ENCODE assay signal across 8 mouse cellular contexts in the genomic region with DNA sequence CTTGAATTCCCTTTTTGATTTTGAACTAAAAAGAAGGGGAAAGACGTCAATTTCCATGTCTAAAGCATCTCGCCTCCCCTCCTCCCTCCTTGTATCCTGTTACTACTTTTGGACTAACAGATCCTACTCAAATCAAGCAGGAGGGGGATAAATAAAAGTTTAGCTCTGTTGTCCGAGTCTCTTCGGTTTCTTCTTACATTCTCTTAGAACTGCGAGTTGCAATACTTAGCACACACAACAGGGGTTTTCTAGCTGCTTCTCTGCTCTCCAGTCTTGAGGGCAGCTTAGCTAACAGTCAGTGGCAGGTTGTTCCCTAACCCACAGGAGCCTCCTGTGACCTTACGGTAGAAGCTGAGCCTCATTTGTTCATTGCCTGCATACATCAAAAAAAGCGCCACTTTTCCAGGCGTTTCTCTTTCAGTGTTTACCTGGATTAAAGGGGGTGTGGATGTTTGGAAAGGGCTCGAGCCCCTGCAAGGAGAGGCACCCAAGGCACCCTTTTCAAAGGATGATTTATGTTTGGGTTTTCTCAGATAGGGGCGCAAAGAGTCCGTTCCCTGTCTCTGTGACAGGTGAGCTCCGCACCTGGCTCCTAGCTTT.
DNase-seq lines count a peak whose midpoint lies in the region; ATAC-seq and TF ChIP-seq lines count a peak whose summit lies in the region.

No protein-coding gene starts in this region.

- peak; percentile 16 for DNase-seq in kidney, adult 18-20 months
- DNase-seq in kidney, adult 11 months, result no peak
- DNase-seq in limb, embryonic 14.5 days (ENCODE audit: low spot score), result peak; percentile 64
- DNase-seq in neural tube, embryonic 10.5 days (ENCODE audit: extremely low spot score, low spot score), result peak; percentile 27
- DNase-seq in thymus, adult 18-20 months, result no peak
- DNase-seq in c-Kit-positive CD71-positive TER-119-positive erythroid progenitor cells, embryonic 14.5 days (ENCODE audit: low spot score), result no peak

- peak overlapping the region; percentile 88 for H3K9ac ChIP-seq in heart, embryonic 16.5 days (ENCODE audit: low read length)
- H3K9ac ChIP-seq in limb, embryonic 14.5 days (ENCODE audit: low read depth, low read length, severe bottlenecking), result peak overlapping the region; percentile 67

- H3K9me3 ChIP-seq in heart, embryonic 16.5 days (replicated peaks; ENCODE audit: control insufficient read depth, low read length), result no peaks in the 10 kb centered on the region
- no peaks in the 10 kb centered on the region for H3K9me3 ChIP-seq in limb, embryonic 14.5 days (ENCODE audit: control insufficient read depth, low read length)

- no peaks in the 10 kb centered on the region for H3K4me1 ChIP-seq in cortical plate, adult 2 months (ENCODE audit: control insufficient read depth, insufficient read depth, low read length)
- peaks cover 13% of the 10 kb centered on the region for H3K4me1 ChIP-seq in heart, embryonic 16.5 days (ENCODE audit: control insufficient read depth, insufficient read depth, low read length)
- H3K4me1 ChIP-seq in limb, embryonic 14.5 days (ENCODE audit: control insufficient read depth, insufficient read depth, low read length), result peaks cover 40% of the 10 kb centered on the region

- peak overlapping the region; percentile 32; the same call in 1 of the 2 replicates for H3K4me3 ChIP-seq in cortical plate, adult 2 months (ENCODE audit: insufficient read depth, low read length)
- H3K4me3 ChIP-seq in heart, embryonic 16.5 days (ENCODE audit: low read length), result peak overlapping the region; percentile 75
- H3K4me3 ChIP-seq in limb, embryonic 14.5 days (replicated peaks; ENCODE audit: low read length), result peak overlapping the region; percentile 52

- no peak for ATAC-seq in heart, embryonic 16.5 days (replicated peaks; ENCODE audit: extremely low read depth, insufficient read depth, low FRiP score)
- peak; percentile 5; the same call in 1 of the 2 replicates for ATAC-seq in limb, embryonic 14.5 days (ENCODE audit: low FRiP score, low read depth)

- 17% methylated on average over 12 of the region's 12 CpGs for WGBS in heart, embryonic 16.5 days
- 8% methylated on average over 12 of the region's 12 CpGs for WGBS in limb, embryonic 14.5 days

- H3K36me3 ChIP-seq in heart, embryonic 16.5 days (ENCODE audit: control insufficient read depth, insufficient read depth), result no peaks in the 10 kb centered on the region
- no peaks in the 10 kb centered on the region for H3K36me3 ChIP-seq in limb, embryonic 14.5 days (ENCODE audit: control insufficient read depth, insufficient read depth, low read length)

- no peak for TF ChIP-seq POLR2A in cortical plate, adult 2 months (IDR thresholded peaks at IDR 0.05; ENCODE audit: extremely low read depth, insufficient read depth, low read length)
- no peak for TF ChIP-seq POLR2A in limb, embryonic 14.5 days (IDR thresholded peaks at IDR 0.05; ENCODE audit: borderline replicate concordance, extremely low read depth, insufficient read depth, insufficient read length)

- H3K27me3 ChIP-seq in heart, embryonic 16.5 days (ENCODE audit: control insufficient read depth, insufficient read depth, low read length), result 0 out of 2 replicates have a peak, but pooled peaks cover 5% of the 10 kb centered on the region
- no peaks in the 10 kb centered on the region; the same call in 1 of the 2 replicates for H3K27me3 ChIP-seq in limb, embryonic 14.5 days (ENCODE audit: control insufficient read depth, insufficient read depth, low read length)

- H3K4me2 ChIP-seq in heart, embryonic 16.5 days (ENCODE audit: low read depth, low read length), result peak overlapping the region; percentile 60
- H3K4me2 ChIP-seq in limb, embryonic 14.5 days (replicated peaks; ENCODE audit: low read depth, low read length, severe bottlenecking), result peak overlapping the region; percentile 51

- H3K27ac ChIP-seq in cortical plate, adult 2 months (ENCODE audit: insufficient read depth, low read length), result peak overlapping the region; percentile 60
- peak overlapping the region; percentile 98 for H3K27ac ChIP-seq in heart, embryonic 16.5 days (ENCODE audit: low read length)
- peak overlapping the region; percentile 91 for H3K27ac ChIP-seq in limb, embryonic 14.5 days (replicated peaks; ENCODE audit: low read depth, low read length)

- no peak for TF ChIP-seq CTCF in cortical plate, adult 2 months (IDR thresholded peaks at IDR 0.05; ENCODE audit: extremely low read depth, insufficient read depth, low read length)

Comparison
In these comparisons a context has a peak if more than half of its experiments do, and no peak if none do; other contexts are left out.
1. DNase-seq: peak in kidney, adult 18-20 months (single experiment), limb, embryonic 14.5 days (single experiment) and neural tube, embryonic 10.5 days (single experiment); none in kidney, adult 11 months (single experiment), thymus, adult 18-20 months (0 of 2) and c-Kit-positive CD71-positive TER-119-positive erythroid progenitor cells, embryonic 14.5 days (single experiment).
2. Peak in every context shown above with its lines, with median percentiles within 50 percentile points of each other: H3K27ac ChIP-seq and H3K4me3 ChIP-seq.